Mouse (Mus musculus): ENCODE results near the gene Ppm1a. TPM values are rescaled to one million over a fixed set of nuclear protein-coding genes. Genes with fewer than 3 reads are reported as not detected.

Gene Ppm1a
- polyA plus RNA-seq (2017; shearing (Covaris generic)), result 81.7 TPM

DNA sequence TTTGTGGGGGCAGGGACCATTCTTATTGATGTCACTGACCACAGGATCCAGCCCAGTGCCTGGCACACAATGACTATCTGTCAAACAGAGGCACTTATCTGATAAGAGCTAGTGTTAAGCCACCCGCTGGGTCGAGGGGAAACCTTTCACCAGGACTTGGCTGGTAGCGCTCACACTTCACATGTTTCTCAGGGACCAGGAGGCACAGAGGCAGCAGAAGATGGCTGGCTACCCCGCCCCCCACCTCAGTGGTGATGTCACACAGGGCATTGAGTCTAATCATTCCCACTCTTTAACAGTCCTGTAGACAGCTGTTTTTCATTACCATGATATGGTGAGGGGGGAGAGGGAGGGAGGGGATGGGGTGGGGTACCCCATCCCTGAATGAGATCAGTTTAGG, at the start of gene Ppm1a:
Gene Ppm1a, plus strand, starts transcription at position 370 of the 400 bp plus-strand sequence.

Other genes starting within 250 kb of the Ppm1a start
- 6.8 TPM for gene Pcnx4, start 221.1 kb upstream of the Ppm1a start, polyA plus RNA-seq (2017; shearing (Covaris generic))
- gene Gm4756, start 107.8 kb upstream of the Ppm1a start, polyA plus RNA-seq (2017; shearing (Covaris generic)), result not detected
- gene Dhrs7, start 92.5 kb upstream of the Ppm1a start, polyA plus RNA-seq (2017; shearing (Covaris generic)), result 51.7 TPM
- gene Six6, start 182.4 kb downstream of the Ppm1a start, polyA plus RNA-seq (2017; shearing (Covaris generic)), result not detected
- gene 4930447C04Rik, start 183.3 kb downstream of the Ppm1a start, polyA plus RNA-seq (2017; shearing (Covaris generic)), result not detected

Measured in effector memory CD4-positive, alpha-beta T cell, adult 7 months (primary cell).